Mouse (Mus musculus): ENCODE results near the gene Eif3g. TPM values are rescaled to one million over a fixed set of nuclear protein-coding genes. Genes with fewer than 3 reads are reported as not detected.

The Eif3g gene
- 100 to 1,000 TPM; 259 to 292 TPM for polyA plus RNA-seq (2017; shearing (Covaris generic))

DNA sequence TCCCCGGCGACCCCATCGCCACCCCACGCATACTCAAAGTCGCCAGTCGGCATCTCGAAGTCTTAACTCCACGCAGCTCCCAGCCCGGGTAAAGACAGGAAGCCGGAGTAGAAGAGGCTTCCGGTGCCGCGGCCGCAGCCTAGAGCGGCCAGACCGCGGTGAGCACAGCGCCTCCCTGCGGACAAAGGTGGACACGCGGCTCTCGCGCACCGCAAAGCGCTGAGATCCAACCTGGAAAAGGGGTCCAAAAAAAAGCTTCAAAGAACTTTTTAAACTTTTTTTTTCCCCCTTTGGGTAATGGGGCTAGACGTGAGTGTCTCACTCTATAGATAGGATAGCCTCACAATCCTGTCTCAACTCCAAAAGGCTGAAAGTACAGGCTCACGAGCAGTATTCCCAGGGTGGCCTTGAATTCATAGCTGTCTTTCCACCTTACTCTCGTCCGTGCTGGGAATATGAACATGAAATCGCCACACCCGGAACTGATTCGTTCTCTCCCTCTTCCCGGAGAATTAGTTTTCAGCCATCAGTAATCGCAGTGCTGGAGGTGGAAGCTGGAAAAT, at the start of gene Eif3g:
Gene Eif3g (minus strand): TSS at position 113 of the 563 bp plus-strand sequence.

DNA sequence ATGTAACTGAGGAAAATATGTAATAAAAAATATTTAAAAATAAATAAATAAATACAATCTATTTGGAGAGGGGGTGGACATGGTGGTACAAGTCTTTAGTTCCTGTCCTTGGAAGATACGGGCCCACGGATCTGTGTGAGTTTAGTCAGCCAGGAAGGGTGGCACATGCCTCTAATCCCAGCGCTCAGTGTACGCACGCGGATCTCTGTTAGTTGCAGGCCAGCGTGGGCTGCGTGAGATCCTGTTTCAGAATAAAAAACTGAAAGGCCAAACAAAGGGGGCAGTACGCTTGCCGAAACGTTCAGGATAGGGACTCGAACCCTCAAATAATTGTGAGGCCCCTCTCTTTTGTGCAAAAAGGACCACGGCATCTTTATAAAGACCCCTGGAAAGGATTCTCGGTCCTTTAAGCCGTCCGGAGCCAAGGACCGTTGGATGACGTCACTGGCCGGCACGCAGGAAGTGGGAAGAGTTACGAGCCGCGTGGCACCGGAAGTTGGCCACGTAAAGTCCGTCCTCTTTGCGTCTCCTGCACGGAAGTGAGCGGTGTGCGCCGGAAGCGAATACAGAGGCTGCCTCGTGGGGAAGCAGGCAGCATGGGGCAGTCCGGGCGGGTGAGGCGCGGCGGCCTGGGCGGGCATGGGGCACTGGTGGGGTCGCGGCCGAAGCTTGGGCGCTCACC, 10.6 kb downstream of the Eif3g start, which contains the start of gene Ppan:
Gene Ppan (plus strand): TSS at position 472 of the 682 bp plus-strand sequence.

DNA sequence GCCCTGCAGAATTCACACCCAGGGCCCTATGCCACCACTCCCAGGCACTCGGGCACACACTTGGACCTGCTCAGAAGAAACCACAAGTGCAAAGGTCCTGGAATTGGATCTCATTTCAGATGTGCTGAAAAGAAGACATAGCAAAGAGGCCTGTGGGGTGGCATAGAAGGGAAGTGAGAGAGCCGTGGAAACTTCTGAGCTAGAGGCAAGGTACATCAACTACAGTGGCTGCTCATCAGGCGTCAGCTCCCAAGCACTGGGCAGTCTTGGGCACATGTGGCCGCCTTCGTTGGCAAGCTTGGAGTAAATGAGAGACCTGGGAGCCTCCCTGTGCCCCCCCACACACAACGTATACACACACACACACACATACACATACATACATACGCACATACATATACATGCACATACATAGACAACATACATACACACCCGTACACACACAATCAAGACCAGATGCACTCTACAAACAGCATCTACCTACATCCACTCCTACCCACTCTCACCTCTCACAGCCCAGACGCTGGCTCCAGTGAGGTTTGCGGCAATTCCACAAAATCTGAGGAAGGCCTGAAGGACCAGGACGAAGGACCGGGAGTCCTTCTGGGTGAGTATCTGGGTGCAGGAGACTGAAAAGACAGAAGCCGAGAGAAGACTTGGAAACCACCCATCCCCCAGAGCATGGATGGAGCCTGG, 19.2 kb downstream of the Eif3g start, which contains the start of gene Angptl6:
Gene Angptl6 (minus strand): TSS at position 631 of the 696 bp plus-strand sequence.

DNA sequence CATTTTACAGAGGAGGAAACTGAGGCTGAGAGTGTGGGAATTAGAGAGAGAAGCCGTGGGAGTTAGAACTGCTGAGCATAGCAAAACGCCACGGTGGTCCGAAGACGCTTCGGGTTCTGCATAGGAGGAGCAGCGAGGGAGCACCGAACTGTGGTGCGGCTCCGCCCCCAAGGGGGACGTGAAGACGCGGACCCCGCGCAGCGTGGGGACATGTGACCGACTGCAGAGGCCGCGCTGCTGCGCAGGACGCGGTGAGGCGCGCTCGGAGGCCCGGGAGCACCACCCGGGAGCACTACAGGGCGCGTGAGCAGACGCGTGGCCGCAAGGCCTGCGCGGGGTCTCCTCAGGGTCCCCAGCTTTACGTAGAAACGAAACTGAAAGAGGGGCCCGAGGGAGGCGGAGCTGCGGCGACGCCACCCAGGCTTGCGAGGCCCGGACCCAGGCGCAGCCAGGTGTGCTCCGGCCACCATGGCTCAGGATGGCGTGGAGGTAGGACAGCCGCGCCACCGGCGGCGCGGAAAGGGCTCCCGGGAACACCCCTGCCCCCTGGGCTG, 29.9 kb downstream of the Eif3g start, which contains the start of gene A230050P20Rik:
Gene A230050P20Rik (plus strand): TSS at position 195 of the 554 bp plus-strand sequence.

Other genes starting within 250 kb of the Eif3g start
- gene Pin1, start 246.5 kb downstream of the Eif3g start, polyA plus RNA-seq (2017; shearing (Covaris generic)) = 10 to 100 TPM; 19.6 to 23.5 TPM
- under 1 TPM; 0.64 to 0.81 TPM for gene Olfm2, start 152.3 kb downstream of the Eif3g start, polyA plus RNA-seq (2017; shearing (Covaris generic))
- gene Col5a3, start 83.6 kb downstream of the Eif3g start, polyA plus RNA-seq (2017; shearing (Covaris generic)) = 1 to 10 TPM in 1 of 2 experiments, under 1 TPM in 1; 0.04 to 2.7 TPM
- gene Rdh8, start 80.1 kb downstream of the Eif3g start, polyA plus RNA-seq (2017; shearing (Covaris generic)) = not detected
- gene A230050P20Rik, start 30.0 kb downstream of the Eif3g start, polyA plus RNA-seq (2017; shearing (Covaris generic)) = 10 to 100 TPM; 59.5 to 60.2 TPM
- gene Angptl6, start 18.9 kb downstream of the Eif3g start, polyA plus RNA-seq (2017; shearing (Covaris generic)) = 1 to 10 TPM; 3.0 to 4.6 TPM
- 100 to 1,000 TPM in 1 of 2 experiments, 10 to 100 TPM in 1; 74.5 to 114 TPM for gene Ppan, start 10.4 kb downstream of the Eif3g start, polyA plus RNA-seq (2017; shearing (Covaris generic))
- 10 to 100 TPM; 52.4 to 87.1 TPM for gene Dnmt1, start 61.3 kb upstream of the Eif3g start, polyA plus RNA-seq (2017; shearing (Covaris generic))
- gene S1pr2, start 78.2 kb upstream of the Eif3g start, polyA plus RNA-seq (2017; shearing (Covaris generic)) = 10 to 100 TPM; 18.9 to 25.7 TPM
- 100 to 1,000 TPM; 101 to 109 TPM for gene Mrpl4, start 104.1 kb upstream of the Eif3g start, polyA plus RNA-seq (2017; shearing (Covaris generic))
- 100 to 1,000 TPM in 1 of 2 experiments, 10 to 100 TPM in 1; 73.2 to 112 TPM for gene Icam1, start 117.4 kb upstream of the Eif3g start, polyA plus RNA-seq (2017; shearing (Covaris generic))
- 1 to 10 TPM in 1 of 2 experiments, under 1 TPM in 1; 0.45 to 2.7 TPM for gene Icam4, start 130.8 kb upstream of the Eif3g start, polyA plus RNA-seq (2017; shearing (Covaris generic))
- 1 to 10 TPM; 1.3 to 2.4 TPM for gene Icam5, start 133.4 kb upstream of the Eif3g start, polyA plus RNA-seq (2017; shearing (Covaris generic))
- gene Zglp1, start 168.5 kb upstream of the Eif3g start, polyA plus RNA-seq (2017; shearing (Covaris generic)) = 1 to 10 TPM in 1 of 2 experiments, not detected in 1; 4.0 TPM
- gene Gm49373, start 174.5 kb upstream of the Eif3g start, polyA plus RNA-seq (2017; shearing (Covaris generic)) = under 1 TPM in 1 of 2 experiments, not detected in 1; 0.84 TPM
- gene Fdx1l, start 175.0 kb upstream of the Eif3g start, polyA plus RNA-seq (2017; shearing (Covaris generic)) = 10 to 100 TPM; 41.3 to 42.4 TPM
- 1 to 10 TPM; 1.0 to 2.4 TPM for gene Gm38431, start 193.4 kb upstream of the Eif3g start, polyA plus RNA-seq (2017; shearing (Covaris generic))
- gene Raver1, start 193.4 kb upstream of the Eif3g start, polyA plus RNA-seq (2017; shearing (Covaris generic)) = 10 to 100 TPM; 62.9 to 67.1 TPM
- gene Tyk2, start 232.6 kb upstream of the Eif3g start, polyA plus RNA-seq (2017; shearing (Covaris generic)) = 10 to 100 TPM; 61.1 to 70.2 TPM

All from inflammation-experienced regulatory T-cells (primary cell).